Mouse (Mus musculus) limb, embryonic 10.5 days (tissue): ENCODE measurements around the gene Zfp664. TPM values are rescaled to one million over a fixed set of nuclear protein-coding genes. Genes with fewer than 3 reads are reported as not detected.

Source experiments
- DNase-seq: peaks from one replicate; pipeline ENCODE4 v3.0.0-alpha.2; 2017; ENCODE audit warnings: low spot score
- H3K27ac ChIP-seq: fragments of 300-500 bp; sonication (generic); 2 replicates; pipeline ENCODE4 v1.5.1; 2016; ENCODE audit warnings: mild to moderate bottlenecking
- H3K27me3 ChIP-seq: fragments of 300-500 bp; sonication (generic); 2 replicates; pipeline ENCODE4 v1.6.1; 2016; ENCODE audit warnings: low read depth, mild to moderate bottlenecking; ENCODE audit not compliant: poor library complexity, severe bottlenecking
- H3K36me3 ChIP-seq: fragments of 300-500 bp; sonication (generic); 2 replicates; pipeline ENCODE4 v1.6.1; 2016; ENCODE audit warnings: mild to moderate bottlenecking, moderate library complexity
- H3K4me1 ChIP-seq: fragments of 300-500 bp; sonication (generic); 2 replicates; pipeline ENCODE4 v1.6.1; 2016
- H3K4me3 ChIP-seq: fragments of 300-500 bp; sonication (generic); 2 replicates; pipeline ENCODE4 v1.5.1; 2016; ENCODE audit warnings: mild to moderate bottlenecking, moderate library complexity
- H3K9me3 ChIP-seq: fragments of 300-500 bp; sonication (generic); replicated peaks from 2 replicates; pipeline ENCODE4 v1.6.1; 2016; ENCODE audit warnings: mild to moderate bottlenecking
- WGBS: fragments of 180-500 bp; shearing (Covaris S2); methylation state at CpG from one replicate; pipeline ENCODE4 v1.1.7; 2016; 5-methylcytosine and 5-hydroxymethylcytosine counted together
- polyA plus RNA-seq: library from polyadenylated mRNA; unstranded; fragments of >200 nt; fragmentation: Nextera tagmentation; extraction: Ambion mirVana; gene quantifications from 2 replicates; pipeline ENCODE4 v1.2.1, GENCODE M21; 2016

The Zfp664 gene
- polyA plus RNA-seq, 1 experiment from 2014 or later, result 157 TPM

DNA sequence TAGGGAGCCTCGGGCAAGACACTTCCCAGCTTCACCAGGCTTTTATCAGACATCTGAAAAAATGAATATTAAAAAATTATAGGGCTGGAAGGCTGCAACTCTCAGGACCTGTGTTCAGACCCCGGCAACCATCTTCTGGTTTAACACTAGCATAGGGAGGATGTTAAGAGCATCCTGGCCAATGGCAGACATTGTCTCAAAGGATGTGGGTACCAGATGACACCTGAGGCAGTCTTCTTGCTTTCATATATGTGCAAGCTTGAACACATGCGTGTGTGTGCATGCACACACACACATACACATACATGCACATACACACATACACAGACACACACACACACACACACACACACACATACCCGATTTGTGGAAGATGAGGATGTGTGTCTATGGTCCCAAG lies 82.6 kb downstream of the Zfp664 start:
- Histone ChIP-seq H3K27ac (no peak overlapping the region), H3K4me1 (peaks cover 8% of the 10 kb centered on the region; the same call in 1 of the 2 replicates), H3K9me3 (no peaks in the 10 kb centered on the region), H3K4me3 (no peak overlapping the region), H3K36me3 (no peaks in the 10 kb centered on the region), H3K27me3 (no peaks in the 10 kb centered on the region)
- 90% methylated on average over 4 of the region's 4 CpGs for WGBS
- DNase-seq, result no peak

DNA sequence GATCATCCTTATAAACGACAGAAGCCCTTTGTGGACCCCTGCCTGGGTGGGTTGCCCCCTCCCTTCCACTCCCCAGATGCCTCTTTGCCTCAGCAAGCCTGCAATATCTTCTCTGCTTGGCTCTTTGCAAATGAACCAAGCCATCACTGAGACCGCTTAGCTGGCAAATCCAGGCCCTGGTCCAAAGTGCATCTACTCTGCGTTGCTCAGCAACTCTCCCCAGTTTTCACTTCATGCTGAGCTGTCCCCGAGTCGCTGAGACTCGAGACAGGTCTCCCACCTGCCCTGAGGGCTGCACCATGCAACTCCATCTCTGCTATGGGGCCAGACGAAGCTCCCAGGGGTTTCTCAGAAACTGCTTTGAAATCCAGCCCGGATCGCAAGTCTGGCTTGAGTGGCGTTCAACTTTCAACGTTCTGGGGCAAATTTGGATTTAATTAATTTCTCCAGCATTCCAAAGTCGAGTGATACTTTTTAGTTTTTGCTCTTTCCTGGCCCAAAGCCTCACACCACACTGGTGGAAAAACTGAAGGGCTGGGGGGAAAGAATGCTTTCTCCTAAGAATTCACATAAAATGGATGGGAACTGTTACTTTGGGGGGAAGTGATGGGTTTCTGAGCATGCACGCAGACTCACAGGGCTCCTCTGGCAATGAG lies 88.3 kb downstream of the Zfp664 start:
- 67% methylated on average over 13 of the region's 13 CpGs for WGBS
- Histone ChIP-seq H3K36me3 (no peaks in the 10 kb centered on the region), H3K27ac (peak overlapping the region; percentile 50; the same call in 1 of the 2 replicates), H3K9me3 (no peaks in the 10 kb centered on the region), H3K27me3 (no peaks in the 10 kb centered on the region), H3K4me1 (peaks cover 17% of the 10 kb centered on the region), H3K4me3 (no peak overlapping the region)
- no peak for DNase-seq

DNA sequence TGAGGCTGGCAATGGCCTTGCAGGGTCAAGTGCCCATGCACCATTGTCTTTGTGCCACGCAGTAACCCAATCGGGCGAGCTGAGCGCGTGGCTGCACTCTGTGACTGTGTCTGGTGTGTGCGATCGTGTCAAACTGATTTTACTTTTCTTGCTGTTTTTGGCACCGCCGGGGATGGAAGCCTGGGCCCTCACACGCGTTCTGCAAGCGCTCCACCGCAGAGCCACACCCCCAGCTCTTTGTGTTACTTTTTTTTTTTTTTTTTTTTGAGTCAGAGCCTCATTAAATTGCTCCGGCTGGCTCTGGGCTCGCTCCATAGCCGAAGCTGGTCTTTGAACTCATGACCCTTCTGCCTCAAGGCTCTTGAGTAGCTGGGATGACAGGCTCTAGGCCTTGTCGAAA lies 88.8 kb downstream of the Zfp664 start:
- H3K4me1 ChIP-seq, result peaks cover 17% of the 10 kb centered on the region
- H3K9me3 ChIP-seq, result no peaks in the 10 kb centered on the region
- no peak for DNase-seq
- H3K36me3 ChIP-seq, result no peaks in the 10 kb centered on the region
- H3K4me3 ChIP-seq, result no peak overlapping the region
- 83% methylated on average over 17 of the region's 17 CpGs for WGBS
- no peak overlapping the region; the same call in 1 of the 2 replicates for H3K27ac ChIP-seq
- no peaks in the 10 kb centered on the region for H3K27me3 ChIP-seq

Other genes starting within 250 kb of the Zfp664 start
- gene Atp6v0a2, start 234.1 kb upstream of the Zfp664 start, polyA plus RNA-seq, result 41.5 and 50.7 TPM in 2 replicates
- 0.01 and 0.06 TPM in 2 replicates for gene Dnah10, start 137.6 kb upstream of the Zfp664 start, polyA plus RNA-seq
- gene Ccdc92, start 267 bp upstream of the Zfp664 start, polyA plus RNA-seq, result 6.1 and 8.1 TPM in 2 replicates
- 1.1 and 4.5 TPM in 2 replicates for gene Rflna, start 140.5 kb downstream of the Zfp664 start, polyA plus RNA-seq